Mouse (Mus musculus) cortical plate, adult 2 months (tissue): ENCODE data around the gene C2.

Source experiments
- CTCF ChIP-seq: fragments of 200-500 bp; IDR thresholded peaks from 2 replicates; pipeline ENCODE4 v1.5.1; 2011; ENCODE audit warnings: mild to moderate bottlenecking, control low read depth, low read length; ENCODE audit not compliant: insufficient read depth; ENCODE audit errors: extremely low read depth
- POLR2A ChIP-seq: fragments of 200-500 bp; IDR thresholded peaks from 2 replicates; pipeline ENCODE4 v1.6.1; 2011; ENCODE audit warnings: mild to moderate bottlenecking, low read length, control low read depth; ENCODE audit not compliant: insufficient read depth; ENCODE audit errors: extremely low read depth

DNA sequence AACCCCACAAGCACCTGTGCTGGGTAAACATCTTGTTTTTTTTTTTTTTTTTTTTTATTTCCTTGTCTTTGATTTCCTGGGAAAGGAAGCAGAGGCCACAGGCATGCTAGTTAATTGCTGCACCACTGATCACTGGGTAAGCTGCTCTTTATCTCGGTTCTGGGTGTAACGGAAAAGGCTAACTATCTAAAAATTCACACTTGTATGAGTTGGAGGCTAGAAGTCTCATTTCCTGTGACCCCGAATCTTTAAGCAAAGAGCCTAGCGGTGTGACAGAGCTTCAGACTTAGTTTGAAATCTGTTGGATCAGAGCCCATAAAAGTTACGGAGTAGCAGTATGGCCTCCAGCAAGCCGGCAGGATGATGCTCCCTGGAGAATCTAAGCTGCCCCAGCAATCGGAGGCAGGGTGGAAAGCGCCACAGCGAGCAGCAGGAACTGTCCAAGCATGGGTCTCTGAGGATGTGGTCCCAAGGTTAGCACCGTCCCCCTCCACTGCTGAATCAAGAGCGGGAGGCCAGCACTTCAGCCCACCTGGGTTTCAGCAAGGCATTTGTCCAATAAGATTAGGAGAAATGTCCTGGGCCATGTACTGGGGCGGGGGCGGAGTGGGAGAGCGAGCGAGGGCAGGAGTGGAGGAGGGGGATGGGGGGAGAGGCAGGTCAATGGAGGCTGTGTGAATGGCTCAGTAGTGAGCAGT is 43.4 kb upstream of the C2 start:
- TF ChIP-seq CTCF (no peak), POLR2A (no peak)
